Mouse (Mus musculus): ENCODE results near the gene Unk.
A peak's percentile ranks its signal among the peaks of the same experiment; 100 is the strongest.

Gene Unk

DNA sequence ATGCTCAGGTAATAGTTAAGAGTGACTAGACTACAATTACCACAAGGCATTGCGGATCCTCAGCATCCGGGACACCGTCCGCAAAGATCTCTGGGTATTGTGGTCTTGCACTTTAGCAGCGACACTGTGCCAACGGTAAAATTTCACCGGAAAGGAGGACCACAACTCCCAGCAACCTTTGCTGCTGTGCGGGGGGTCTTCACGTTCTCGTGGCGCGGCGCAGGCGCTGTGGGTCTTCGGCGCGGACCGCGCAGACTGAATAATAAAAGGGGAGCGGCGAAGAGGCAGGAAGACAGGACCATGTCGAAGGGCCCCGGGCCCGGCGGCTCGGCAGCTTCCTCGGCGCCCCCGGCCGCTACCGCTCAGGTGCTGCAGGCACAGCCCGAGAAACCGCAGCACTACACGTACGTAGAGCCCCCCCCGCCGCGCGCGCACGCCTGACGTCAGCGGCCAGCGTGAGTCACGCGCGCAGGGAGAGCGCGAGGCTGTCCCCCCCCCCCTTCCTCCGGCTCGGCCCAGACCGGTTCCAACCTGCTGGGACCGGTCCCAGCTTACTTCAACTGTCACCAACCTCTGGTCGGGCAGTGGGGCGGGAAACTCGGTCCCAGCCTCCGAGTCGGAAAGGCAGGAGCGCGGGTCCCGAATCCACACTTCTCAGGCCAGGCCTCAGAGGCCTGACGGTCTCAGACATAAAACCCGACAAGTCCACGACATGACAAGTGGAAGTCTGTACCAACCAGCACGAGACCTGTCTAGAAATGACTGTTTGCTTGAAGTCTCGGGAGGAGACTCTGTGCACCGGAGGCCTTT lies at the start of gene Unk:
TSS of gene Unk (plus strand) at position 235 of the 810 bp plus-strand sequence.
- peak; percentile 88 for DNase-seq (ENCODE audit: low read depth, low spot score)

DNA sequence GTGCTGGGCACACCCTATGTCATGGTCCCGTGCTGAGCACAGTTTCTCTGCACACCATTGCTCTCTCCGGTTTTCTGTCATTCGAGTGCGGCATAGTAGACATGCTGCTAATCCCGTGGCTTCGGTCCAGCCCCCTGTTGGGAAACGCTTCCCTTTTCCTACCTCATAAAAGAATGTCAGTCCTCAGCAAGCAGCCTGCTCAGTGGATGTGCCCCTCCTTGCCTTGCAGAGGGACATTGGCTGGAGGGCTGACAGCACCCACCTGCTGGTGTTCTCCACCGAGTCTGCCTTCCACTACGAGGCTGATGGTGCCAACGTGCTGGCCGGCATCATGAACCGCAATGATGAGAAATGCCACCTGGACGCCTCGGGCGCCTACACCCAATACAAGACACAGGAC lies 47.6 kb upstream of the Unk start:
- no peak for DNase-seq (ENCODE audit: low read depth, low spot score)

DNA sequence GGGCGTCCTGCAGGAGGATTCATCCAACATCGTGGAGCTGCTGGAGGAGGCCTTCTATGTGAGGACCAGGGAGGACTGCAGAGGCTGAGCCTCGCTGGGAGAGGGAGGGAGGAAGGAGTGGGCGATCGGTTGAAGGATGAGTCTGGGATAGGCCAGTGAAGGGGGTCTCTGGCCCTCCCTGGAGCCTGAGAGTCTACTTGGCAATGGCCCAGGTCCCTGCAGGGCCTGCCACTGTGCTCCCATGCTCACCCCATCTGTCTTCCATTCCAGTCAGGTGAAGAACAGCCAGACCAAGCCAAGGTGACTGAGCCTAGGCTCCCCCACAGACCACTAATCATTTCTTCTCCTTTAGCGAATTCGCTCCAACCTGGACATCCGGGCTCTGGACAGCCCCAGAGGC lies 46.8 kb upstream of the Unk start:
- no peak for DNase-seq (ENCODE audit: low read depth, low spot score)

DNA sequence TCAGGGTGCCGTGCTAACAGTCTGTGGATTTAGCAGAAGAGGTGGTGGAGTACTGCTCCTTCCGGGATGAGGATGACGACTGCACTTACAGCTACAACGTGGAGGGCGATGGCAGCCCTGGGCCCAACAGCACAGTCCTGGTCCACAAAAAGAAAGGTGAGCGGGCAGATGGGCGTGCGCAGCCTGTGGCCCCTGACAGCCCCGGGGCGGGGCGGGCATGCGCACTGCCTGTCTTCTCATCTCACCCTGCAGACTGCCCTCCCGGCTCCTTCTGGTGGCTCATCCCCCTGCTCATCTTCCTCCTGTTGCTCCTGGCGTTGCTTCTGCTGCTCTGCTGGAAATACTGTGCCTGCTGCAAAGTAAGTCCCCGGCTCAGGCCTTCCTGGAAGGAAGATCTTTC lies 40.4 kb upstream of the Unk start:
- no peak for DNase-seq (ENCODE audit: low read depth, low spot score)

DNA sequence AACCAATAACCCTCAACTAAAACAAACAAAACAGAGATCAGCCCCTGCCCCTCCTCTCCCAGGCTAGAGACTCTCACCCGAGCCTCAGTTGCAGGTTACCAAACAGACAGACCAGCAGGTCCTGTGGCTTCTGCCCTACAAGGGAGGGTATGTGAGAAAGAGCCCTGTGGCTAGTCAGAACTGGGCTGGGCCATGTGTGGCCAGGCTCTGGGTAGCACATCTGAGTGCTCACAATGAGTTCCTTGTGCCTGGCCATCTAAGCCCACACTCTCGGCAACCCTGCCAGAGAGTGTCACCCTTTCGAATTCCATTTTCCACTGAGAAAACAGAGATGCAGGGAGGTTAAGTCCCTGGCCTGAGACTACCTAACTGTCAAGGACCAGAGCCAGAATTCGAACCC lies 38.0 kb upstream of the Unk start:
- DNase-seq (ENCODE audit: low read depth, low spot score), result no peak

DNA sequence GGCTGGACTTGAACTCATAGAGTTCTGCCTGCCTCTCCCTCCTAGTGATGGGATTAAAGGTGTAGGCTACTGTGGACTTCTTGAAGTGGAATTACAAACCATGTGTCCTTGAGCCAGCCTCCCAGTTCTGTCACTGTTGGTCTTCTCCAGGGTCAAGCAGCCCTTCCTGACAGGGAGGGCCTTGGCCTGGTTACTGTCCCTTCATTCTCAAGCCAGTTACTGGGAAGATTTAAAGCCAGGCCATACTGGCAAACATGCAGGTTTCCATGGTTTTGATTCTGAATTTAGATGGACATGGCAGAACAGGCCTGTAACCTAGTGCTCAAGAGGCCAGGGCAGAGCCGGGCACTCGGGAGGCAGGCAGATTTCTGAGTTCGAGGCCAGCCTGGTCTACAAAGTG lies 34.9 kb upstream of the Unk start:
- DNase-seq (ENCODE audit: low read depth, low spot score), result no peak

DNA sequence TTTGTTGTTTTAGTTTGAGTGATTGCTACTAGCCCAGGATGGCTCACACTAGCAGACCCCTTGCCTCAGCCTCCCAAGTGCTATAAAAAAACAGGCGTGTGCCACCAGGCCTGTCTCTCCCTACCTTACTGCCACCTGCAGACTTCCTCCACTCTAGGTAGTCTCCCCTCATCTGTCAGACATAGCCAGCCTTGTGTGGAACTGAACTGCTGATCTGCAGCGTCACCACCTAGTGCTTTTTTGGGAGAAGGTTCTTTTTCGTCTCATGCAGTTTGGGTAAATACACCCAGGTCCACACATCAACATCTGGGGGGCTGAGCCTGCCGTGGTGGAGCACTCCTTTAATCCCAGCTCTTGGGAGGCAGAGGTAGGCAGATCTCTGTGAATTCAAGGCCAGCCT lies 33.1 kb upstream of the Unk start:
- no peak for DNase-seq (ENCODE audit: low read depth, low spot score)

DNA sequence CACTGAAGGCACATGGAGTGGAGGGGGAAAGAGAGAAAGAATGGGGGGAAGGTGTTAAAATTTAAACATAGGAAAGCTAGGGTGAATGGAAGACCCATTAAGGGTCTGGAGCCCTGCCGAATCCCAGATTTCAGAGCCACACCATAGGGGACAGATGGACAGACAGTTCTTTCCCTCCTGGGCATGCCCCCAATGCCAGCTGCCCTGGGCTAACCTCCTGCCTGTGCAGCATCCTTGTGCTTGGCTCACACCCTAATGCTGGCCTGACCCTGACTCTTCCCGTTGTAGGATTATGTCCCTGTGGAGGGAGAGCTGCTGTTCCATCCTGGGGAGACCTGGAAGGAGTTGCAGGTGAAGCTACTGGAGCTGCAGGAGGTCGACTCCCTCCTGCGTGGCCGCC lies 32.5 kb upstream of the Unk start:
- no peak for DNase-seq (ENCODE audit: low read depth, low spot score)

DNA sequence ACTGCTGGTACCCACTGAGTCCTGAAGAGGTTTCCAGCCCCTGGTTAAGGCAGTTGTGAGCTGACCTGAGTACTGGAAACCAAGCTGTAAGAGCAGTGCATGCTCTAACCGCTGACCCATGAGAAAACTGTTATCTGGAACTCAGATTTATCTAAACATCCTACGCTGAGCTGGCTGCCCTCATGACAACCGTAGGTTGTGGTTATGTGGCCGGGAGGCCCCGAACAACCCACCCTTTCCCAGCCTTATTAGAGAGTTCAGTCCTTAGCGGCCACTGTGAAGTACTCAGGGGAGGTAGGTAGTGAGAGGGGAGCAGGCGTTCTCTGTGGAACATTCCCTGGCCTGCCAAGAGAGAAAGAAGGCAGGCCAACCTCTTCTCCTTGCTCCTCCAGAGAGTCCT lies 31.1 kb upstream of the Unk start:
- no peak for DNase-seq (ENCODE audit: low read depth, low spot score)

DNA sequence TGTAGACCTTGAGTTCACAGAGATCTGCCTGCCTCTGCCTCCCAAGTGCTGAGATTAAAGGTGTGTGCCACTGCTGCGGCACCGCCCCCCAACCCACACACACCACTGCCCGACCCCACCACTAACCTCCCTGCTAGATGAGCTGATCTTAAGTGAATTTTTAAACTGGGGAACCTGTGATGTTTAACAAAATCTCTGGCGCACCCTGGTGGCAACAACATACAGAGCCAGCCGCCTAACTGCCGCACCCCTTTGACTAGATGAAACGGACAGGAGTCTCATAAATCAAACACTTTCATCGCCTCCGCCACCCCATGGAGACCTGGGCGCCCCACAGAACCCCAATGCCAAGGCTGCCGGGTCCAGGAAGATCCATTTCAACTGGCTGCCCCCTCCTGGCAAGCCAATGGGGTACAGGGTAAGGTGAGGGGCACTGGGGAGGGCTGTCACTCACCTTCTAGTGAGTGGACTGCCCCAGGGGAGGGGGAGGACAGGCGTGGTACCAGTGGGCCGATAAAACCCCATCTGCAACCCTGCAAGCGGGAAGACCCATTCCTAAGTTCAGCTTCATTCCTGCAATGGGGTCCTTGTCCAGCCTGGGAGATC lies 30.5 kb upstream of the Unk start:
- DNase-seq (ENCODE audit: low read depth, low spot score), result no peak

DNA sequence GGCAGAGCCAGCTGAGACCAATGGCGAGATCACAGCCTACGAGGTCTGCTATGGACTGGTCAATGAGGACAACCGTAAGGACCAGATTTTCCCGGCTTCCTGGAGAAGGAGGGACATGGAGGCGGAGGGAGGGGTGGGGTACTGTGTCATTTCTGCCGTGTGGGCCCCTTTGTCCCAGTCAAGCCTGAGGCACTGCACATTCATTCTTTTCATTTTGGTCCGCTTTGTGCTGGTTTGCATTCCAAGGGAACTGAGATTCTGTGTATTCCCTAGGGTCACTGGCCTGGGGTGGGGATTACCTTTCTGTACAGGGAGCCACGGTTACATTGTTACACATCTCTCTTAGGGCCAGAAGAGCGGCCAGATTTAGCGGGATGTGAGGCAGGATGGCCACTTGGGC lies 29.5 kb upstream of the Unk start:
- no peak for DNase-seq (ENCODE audit: low read depth, low spot score)

DNA sequence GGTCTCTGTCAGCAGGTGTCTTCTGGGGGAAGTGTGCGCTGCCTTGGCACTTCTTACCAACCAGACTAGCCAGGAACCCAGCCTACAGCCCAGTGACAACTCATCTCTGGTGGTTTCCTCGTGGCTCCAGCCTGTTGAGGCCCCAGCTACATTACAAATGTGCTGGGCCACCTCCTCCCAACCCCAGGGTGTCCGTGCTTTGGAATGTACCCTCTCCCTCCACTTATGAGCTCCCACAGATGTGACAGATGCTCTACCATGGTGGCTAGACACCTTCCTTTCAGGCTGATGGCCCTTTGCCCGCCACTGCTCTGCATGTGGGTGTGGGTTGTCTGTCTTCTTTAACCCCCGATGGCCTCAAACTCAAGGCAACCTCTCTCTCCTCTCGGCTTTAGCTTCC lies 28.4 kb upstream of the Unk start:
- no peak for DNase-seq (ENCODE audit: low read depth, low spot score)

DNA sequence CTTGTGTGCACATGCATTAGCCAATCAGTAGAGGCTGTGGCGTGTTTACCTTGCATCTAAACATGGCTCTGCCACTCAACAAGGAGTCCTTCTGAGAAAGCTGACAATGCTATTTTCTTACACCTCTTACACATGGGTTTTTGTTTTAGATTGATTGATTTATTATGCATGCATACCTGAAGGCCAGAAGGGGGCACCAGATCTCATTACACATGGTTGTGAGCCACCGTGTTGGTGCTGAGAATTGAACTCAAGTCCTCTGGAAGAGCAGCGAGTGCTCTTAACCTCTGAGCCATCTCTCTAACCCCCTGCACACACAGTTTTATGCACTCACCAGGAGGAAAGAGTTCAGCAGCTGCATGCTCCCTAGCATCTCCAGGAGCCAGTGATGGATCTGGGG lies 27.2 kb upstream of the Unk start:
- no peak for DNase-seq (ENCODE audit: low read depth, low spot score)

DNA sequence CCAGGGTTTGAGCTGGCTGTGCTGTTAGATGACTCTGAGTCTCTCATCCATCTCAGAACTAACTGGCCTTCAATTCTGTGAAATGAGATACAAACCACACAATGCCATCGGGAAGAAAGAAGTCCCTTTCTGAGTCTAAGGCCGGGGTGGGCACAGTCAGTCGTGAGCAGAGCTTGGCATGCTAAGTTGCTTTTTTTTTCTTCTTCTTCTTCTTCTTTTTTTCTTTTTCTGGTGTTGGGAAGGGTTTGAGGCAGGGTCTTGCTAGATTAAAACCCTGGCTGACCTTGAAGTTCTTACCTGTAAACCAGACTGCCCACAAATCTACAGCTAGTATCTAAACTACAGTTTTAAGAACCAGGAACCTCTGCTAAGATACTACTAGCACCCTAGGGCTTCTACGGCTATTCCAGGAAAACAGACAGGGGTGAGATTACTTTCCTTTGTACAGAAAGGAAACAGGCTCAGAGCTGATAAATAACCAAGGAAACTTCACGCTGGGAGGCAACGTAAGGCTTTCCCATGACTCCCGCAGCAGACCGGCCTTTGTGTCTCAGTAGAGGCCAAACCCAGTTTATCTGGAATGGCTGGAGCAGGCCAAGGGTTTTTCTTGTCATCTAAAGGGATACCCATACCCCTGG lies 25.8 kb upstream of the Unk start:
- DNase-seq (ENCODE audit: low read depth, low spot score), result no peak

DNA sequence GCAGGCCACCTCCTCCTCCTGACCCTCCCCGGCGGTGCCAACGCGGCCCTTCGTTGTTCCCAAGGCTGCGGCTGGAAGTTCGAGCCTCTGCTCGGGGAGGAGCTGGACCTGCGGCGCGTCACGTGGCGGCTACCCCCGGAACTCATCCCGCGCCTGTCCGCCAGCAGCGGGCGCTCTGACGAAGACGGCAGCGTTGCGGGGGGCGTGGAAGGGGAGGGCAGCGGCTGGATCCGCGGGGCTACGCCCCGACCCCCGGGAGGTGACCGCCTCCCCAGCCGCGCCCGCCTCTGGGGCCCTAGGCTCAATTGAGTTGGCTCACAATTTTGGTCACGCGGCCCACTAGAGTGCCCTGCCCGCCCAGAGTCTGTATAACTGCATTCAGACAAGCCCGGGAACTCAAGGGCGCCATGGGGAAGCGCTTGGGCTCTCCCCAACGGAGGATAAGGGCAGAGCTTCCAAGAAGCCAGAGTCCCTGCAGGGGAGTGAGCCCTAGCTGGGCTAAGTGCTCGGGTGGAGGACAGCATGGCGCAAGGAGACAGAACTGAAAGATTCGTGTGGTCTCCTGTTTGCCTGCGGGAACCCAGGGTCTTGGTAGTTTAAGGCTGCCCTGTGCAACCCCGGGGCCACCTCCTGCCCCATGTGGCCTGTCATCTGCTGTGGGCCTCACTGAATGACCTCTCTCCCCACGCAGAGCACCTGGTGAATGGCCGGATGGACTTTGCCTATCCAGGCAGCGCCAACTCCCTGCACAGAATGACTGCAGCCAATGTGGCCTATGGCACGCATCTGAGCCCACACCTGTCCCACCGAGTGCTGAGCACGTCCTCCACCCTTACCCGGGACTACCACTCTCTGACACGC lies 25.1 kb upstream of the Unk start:
- no peak for DNase-seq (ENCODE audit: low read depth, low spot score)

DNA sequence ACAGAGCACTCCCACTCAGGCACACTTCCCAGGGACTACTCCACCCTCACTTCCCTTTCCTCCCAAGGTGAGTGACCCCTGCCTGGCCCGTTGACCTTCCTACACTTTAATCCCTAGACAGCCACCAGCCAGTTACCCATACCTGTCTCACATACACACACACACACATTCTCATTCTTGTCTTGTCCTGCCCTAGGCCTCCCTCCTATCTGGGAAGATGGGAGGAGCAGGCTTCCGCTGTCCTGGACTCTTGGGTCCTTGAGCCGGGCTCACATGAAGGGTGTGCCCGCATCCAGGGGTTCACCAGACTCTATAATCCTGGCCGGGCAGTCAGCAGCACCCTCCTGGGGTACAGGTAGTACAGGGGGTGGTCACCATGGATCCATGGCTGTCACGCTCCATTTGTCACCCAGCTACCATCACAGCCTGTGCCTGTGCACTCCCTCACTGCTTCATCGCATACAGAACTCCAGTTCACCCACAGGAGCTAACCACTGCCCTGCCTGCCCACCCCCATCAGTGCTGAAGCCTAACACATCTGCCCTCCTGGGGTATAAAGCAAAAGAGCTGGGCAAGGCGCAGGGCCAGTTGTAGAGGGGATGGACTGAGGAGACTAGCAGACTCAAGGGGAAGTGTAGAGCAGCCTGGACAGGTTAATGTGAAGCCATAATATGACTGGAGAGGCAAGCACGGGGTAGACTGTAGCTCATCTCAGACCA lies 24.3 kb upstream of the Unk start:
- DNase-seq (ENCODE audit: low read depth, low spot score), result no peak

DNA sequence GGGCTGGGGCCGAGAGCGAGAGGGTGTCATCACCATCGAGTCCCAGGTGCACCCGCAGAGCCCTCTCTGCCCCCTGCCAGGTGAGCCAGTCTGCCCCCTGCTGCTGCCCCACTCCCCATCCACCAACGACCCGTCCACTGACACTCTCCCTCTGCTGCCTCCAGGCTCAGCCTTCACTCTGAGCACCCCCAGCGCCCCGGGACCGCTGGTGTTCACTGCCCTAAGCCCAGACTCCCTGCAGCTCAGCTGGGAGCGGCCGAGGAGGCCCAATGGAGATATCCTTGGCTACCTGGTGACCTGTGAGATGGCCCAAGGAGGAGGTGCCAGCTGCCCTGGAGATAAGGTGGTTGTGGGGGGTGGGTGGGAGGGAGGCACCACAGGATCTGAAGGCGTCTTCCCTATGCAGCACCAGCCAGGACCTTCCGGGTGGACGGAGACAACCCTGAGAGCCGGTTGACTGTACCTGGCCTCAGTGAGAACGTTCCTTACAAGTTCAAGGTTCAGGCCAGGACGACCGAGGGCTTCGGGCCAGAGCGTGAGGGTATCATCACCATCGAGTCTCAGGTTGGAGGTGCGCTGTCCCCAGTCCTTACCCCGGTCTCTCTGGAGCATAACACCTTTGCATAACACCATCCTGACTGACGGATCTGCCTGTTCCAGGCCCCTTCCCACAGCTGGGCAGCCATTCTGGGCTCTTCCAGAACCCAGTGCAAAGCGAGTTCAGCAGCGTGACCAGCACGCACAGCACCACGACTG lies 22.8 kb upstream of the Unk start:
- no peak for DNase-seq (ENCODE audit: low read depth, low spot score)

DNA sequence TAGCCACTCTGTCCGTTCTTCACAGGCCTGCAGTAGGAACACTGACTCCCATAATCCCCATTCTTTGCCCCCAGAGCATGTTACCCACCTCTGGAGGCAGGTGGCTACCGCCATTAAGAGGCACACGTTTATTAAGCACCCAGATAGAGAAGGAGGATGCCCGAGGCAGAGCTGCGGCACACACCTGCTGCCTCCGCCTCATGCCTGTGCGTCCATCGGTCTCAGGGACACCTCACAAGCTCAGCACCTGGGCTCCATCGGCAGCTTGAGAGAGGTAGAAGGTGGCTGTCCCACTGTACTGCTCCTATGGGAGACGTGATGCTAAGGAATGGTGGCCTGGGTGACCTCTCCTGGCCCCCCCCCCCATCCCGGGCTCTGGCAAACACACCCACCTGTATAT lies 21.7 kb upstream of the Unk start:
- no peak for DNase-seq (ENCODE audit: low read depth, low spot score)

DNA sequence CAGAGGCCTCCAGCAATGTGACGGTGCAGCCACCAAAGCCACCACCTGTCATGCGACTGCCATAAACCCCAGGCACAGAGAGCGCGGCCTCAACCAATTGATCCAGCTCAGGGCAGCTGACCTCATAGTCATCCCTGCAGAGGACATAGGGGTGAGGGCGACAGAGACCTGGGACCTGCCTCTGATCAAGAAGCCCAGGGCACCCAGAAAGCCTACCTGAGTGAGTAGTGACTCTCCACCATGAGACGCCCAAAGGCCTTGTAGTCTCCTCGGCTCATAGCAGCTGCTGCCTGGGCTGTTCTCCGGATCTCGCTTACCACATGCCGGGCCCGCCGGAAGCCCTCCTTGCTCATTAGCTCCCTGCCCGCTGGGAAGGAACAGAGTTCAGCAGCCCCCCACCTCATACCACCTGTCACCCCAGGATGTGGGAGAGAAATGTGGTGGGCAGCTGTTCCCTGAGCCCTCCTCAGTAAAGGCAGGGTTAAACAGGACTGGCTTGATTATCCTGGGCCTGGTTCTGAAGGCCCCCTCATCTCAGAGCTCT lies 21.2 kb upstream of the Unk start:
- no peak for DNase-seq (ENCODE audit: low read depth, low spot score)

DNA sequence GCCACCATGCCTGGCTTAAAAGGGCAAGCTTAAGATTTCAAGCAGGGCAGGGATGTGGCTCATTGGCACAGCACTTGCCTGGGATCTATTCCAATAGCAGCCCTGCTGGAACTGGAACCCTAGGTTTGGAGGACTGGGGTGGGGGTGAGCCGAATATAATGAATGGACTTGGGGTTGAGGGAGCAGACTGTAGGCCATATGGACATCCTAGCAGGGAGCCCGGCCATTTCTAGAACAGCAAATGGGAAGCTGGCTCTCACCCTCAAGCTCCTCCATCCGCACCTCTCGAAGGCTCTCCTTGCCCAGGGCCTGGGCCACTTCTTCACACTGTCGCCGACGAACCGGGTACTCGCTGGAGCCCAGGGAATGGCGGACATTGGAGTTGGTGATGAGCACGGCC lies 20.5 kb upstream of the Unk start:
- no peak for DNase-seq (ENCODE audit: low read depth, low spot score)

DNA sequence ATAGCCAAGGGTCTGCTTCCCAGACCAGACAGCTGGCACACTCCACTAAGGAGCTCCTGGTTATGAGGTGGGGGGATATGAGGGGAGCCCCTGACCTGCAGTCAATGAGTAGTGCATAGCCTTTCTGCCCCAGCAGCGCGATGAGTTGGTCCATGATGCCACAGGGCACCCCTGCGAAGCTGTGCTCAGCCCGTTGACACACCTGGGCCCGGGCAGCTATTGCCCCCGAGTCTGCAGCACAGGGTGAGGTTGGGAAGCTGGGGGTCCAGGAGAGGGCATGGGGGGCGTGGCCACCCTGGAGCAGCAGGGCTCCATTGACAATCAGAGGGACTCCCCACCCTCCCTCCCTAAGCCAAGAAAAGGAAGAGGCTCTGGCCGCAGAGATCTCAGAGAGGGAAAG lies 20.0 kb upstream of the Unk start:
- DNase-seq (ENCODE audit: low read depth, low spot score), result no peak
